Mouse (Mus musculus): ENCODE measurements around the gene Ren1.

DNA sequence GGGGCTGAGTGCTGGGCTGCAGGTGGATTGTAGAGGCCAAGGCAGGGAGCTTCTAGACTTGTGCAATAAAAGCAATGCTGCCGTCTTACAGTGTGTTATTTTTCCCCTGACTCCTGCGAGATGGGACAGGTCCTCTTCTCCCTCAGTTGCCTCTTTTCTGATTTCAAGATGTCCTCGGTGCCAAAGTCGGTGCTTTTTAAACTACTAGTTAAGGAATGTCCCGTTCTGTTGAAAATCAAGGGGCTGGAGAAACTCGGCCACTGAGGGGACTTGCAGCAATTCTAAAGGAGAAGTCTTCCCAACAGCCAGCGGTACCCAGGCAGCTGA is 20.7 kb upstream of the Ren1 start:
- no peak for TF ChIP-seq CTCF (IDR thresholded peaks at IDR 0.05; ENCODE audit: borderline replicate concordance, insufficient read depth, low read depth, low read length)
- TF ChIP-seq POLR2A (IDR thresholded peaks at IDR 0.05; ENCODE audit: borderline replicate concordance, insufficient read depth, low read length): no peak
